Mouse (Mus musculus) right cerebral cortex, postnatal 36 days (tissue): ENCODE results near the gene Nfkbie.

Experiments used
- DNase-seq, 2 experiments: peaks; one replicate each; pipeline ENCODE4 v3.0.0; 2022; ENCODE audit warnings: low spot score in 2 of 2, mixed read lengths in 1 of 2

Gene Nfkbie

DNA sequence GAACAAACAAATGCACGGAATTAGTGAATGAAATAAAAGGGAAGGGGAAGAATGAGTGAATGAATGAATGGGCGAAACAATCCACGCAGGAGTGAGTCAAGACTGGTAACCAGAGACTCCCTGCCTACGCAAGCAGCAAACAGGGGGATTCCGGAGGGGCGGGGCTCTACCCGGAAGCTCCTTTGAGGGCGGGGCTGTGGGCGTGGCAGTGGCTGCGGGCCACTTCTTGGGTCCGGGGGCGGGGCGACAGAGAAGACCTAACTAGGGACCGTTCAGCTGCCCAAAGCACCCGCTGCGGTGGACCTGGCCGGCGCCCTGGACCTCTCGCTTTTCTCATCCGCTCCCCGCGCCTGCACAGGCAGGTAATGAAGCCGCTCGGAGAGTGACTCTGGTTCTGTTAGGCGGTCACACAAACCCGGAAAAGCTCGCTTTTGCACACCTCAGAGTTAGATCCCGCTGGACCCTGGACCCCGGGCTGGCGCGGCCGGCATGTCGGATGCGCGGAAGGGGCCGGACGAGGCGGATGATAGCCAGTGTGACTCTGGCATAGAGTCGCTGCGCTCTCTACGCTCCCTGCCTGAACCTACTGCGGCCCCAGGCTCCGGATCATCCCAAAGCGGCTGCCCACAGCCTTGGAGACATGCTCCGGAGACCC lies at the start of gene Nfkbie:
Nfkbie (plus strand) TSS at position 252 of the 655 bp plus-strand sequence.
- peak; percentile 82 to 86 for DNase-seq

DNA sequence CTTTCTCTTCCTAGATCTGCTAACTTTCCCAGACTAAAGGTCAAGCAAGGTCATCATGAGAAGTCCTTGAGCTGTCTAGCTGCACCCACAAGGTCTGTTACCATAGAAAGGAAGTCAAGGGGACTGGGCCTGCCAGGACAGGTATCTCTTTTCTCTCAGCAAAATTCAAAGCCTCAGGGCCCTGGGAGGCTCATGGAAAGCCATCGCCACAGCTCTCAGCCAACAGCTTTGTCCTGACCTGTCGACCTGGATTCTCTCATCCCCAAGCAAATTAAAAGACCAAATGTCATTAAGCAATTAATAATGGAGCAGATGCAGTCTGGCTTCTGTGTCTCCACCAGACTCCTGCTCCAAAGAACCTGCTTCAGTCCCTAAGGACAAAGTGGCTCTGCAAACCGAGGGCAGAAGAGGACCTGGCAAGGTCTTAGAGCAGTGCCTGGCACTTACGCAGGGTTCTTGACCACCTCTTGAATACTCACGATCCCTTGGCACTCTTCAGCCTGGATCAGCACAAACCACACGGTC lies 49.5 kb upstream of the Nfkbie start:
- DNase-seq = no peak

DNA sequence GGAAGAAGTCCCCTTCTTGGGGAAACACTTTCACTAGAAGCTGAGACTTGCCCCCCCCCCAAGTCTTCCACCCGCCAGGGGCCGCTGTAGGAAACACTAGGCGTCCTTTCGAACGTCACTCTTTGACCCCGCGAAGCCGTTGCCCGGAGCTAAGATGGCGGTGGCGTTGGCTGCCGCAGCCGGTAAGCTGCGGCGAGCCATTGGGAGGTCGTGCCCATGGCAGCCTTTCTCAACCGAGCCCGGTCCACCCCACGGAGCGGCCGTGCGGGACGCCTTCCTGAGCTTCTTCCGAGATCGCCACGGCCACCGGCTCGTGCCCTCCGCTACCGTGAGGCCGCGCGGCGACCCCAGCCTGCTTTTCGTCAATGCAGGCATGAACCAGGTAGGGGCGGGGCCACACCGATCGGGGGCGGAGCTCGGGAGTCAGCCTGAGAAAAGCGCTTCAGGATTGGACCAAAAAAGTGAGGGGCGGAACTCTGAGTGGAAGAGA lies 48.8 kb upstream of the Nfkbie start, which contains the start of gene Aars2:
Aars2 (plus strand) TSS at position 142 of the 490 bp plus-strand sequence.
- peak; percentile 86 to 87 for DNase-seq

DNA sequence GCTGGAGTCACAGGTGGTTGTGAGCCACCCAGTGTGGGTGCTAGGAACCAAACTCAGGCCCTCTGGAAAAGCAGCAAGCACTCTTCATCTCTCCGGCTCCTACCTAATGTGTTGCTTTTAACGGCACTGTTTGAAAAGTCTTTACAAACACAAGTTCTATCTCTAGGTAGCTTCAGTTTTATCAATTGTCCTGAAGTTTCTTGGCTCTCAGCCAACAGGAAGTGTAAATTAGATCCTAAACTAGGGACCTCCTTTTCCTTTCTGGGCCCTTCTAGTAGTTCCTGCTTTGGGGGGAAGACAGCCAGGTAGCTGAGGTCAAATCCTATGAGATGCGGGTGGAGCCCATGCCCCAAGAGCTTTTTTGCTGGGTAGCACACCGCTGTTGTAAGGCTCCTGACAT lies 44.6 kb upstream of the Nfkbie start:
- no peak for DNase-seq

DNA sequence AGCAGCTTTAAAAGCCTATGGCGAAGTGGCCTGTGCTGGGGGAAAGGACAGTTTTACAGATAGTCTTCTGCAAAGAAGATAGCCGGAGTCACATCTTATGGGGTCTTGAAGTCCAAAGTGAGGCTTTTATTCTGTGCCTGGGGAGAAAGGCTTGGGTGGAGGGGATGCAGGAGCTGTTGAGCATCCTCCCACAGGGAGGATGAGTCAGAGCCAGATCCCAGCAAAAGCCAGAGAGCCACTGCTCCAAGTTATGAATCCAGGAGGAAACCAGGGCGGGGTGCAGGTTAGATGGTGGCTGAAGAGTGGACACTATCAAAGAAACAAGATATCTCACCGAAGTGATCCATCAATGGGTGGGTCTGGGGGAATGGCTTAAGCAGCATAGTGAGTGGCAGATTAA lies 43.7 kb upstream of the Nfkbie start:
- no peak for DNase-seq

DNA sequence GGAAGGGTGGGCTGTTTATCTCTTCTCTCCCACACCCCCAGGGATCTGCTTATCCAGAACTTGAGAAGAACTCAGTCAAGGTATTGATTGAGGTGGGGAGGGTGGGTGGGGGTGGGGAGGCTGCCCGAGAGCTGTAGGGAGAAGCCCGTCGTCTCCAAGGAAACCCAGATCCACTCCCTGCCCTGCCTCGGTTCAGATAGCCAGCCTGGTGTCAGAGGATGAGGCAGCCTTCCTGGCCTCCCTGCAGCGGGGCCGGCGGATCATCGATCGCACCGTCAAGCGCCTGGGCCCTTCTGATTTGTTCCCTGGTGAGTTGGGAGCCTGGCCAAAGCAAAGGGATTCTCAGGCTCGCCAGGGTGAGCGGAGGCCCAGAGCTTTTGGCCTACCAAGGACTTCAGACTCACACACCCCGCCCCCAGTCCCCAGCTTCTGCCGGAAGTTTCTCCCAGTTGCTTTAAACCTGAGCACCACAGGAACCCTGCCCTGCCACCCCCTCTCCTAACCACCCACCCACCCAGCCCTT lies 40.2 kb upstream of the Nfkbie start:
- no peak for DNase-seq

DNA sequence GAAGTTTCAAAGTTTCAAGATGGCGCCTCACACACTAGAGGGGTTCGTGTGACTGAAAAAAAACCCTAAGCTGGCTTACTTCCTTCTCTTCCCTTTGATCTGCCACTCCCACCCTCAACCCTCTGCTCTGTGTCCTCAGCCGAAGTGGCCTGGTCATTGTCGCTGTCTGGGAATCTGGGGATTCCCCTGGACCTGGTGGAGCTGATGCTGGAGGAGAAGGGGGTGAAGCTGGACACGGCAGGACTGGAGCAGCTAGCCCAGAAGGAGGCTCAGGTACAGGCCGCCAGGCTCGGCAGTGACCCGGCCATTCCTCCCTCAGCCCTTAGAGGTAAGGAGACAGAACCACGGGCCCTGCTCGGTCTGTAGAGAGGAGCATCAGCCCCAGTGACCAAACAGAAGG lies 39.7 kb upstream of the Nfkbie start:
- DNase-seq = no peak

DNA sequence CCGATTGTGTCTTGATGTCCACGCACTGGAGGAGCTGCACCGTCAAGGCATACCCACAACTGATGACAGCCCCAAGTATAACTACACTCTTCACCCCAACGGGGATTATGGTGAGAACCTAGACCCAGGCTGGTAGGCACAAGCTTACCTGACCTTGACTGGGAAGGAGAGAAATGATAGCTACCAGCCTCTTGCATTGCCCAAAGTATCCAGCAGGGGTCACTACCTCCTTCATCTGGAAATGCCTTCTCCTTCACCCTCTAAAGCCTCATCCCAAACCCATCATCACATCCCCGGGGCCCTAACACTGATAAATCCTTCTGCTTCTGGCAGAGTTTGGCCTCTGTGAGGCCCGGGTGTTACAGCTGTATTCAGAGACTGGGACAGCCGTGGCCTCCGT lies 39.0 kb upstream of the Nfkbie start:
- peak; percentile 43 to 55 for DNase-seq

DNA sequence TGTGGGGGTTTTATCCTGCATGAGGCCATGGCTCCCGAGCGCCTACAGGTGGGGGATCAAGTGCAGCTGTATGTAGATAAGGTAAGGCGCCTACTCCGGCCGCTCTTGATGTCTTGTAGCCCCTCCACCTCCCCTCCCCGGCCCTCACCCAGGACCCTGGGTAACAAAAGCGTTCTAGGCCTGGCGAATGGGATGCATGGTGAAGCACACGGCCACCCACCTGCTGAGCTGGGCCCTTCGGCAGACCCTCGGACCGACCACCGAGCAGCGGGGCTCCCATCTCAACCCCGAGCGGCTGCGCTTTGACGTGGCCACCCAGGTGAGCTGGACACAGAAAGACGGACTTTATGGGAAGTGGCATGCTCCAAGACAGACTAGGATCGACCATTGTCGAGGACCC lies 38.4 kb upstream of the Nfkbie start:
- DNase-seq = no peak

DNA sequence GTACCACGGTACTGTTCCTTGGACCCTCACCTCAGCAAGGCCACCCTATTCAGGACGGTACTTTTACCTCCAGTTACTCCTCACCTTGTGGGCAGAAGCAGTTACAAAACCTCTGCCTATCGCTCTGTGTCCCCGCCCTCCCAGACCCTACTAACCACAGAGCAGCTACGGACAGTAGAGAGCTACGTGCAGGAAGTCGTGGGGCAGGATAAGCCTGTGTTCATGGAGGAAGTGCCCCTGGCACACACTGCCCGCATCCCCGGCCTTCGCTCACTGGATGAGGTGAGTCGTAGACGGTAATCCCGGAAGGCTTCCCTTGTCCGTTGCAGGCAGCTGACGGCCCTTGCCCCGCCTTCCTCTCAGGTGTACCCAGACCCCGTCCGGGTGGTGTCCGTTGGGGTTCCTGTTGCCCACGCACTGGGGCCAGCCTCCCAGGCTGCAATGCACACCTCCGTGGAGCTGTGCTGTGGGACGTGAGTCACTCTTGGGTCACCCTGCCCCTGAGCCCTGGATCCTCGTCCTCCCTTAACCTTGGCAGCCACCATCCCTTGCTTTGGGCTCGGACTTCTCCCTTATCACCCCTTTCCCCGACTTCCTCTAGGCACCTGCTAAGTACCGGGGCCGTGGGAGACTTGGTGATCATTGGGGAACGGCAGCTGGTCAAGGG lies 37.8 kb upstream of the Nfkbie start:
- DNase-seq = no peak

DNA sequence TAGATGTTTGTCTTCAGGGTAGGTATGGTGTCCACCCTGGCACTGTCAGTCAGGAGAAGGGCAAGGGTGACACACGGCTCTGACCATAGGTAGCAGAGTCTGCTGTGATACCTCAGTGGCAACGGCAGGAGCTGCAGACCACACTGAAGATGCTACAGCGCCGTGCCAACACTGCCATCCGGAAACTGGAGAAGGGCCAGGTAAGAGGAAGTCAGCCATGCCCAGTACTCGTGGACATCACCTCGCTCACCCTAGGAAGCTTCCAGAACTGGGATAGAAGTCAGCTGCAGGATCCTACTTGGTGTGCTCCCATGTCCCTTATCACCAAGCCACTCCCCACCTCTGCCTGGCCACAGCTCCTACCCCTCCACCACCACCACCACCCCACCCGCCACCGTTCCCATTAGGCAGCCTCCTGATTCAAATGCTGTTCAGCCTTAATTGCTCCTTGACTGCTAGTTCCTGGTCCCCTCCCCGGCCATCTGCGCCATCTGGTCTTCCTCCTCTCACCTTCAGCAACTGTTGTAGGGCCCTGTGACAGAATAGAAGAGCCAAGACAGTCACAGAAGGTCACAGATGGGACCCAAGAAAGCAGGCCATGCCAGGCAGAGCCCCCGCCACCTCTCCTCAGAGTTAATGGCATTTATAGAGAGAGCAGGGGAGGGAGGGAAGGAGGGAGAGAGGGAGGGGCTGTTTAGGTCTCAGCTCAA lies 36.6 kb upstream of the Nfkbie start:
- DNase-seq = no peak

DNA sequence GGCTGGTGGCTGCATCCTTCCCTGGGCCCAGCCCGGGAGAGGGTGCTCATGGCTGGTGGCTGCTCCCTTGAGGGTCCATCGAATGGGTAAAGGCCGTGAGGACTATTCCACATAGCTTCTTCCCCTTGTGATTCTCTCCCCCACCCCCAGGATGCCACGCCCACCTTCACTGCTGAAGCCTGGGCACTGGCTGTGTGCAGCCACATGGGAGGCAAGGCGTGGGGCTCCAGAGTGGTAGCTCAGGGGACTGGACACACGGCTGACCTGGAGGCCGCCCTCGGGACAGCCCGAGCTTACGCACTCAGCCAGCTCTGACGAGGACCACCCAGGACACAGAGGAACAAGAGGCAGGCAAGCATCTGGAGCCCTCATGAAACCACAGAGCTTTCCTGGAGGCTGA lies 35.4 kb upstream of the Nfkbie start:
- no peak for DNase-seq

DNA sequence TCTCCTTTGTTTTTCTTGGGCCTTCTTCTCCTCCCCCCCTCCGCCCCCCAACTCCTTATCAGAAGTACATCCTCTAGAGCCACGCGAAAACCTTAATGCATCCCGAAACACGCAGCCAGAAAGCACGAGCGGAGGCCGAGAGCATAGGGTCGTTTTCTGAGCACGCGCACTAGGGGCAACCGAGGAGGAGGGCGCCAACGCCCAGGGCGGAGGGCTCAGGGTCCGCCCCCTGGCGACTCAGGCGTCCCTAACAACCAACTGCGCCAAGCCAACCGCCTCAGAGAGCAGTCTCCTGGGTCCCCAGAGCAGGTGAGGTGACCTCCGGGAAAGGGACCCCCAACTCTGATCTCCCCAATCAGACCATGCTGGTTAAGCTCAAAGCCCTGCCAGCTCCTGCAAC lies 32.2 kb upstream of the Nfkbie start, which contains the start of gene Tcte1:
Tcte1 (plus strand) TSS at position 172 of the 400 bp plus-strand sequence.
- no peak for DNase-seq

DNA sequence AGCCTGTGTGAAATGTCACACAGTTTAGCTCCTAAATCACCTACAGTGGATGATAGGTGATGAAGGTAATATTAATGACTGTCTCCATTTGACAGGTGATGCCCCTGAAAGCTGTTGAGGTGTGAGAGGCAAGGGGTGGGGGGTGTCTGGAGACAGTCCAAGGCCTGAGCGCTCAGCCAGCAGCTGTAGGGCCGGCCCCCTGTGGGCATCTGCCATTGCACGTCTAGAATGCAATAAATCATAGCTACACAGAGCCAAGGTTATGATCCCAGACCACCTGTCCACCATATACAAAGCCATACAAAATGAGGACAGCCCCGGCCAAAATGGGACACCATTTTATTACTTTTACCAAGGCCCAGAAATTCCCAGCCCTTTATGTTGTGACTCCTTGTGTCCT lies 30.5 kb upstream of the Nfkbie start:
- DNase-seq = no peak

DNA sequence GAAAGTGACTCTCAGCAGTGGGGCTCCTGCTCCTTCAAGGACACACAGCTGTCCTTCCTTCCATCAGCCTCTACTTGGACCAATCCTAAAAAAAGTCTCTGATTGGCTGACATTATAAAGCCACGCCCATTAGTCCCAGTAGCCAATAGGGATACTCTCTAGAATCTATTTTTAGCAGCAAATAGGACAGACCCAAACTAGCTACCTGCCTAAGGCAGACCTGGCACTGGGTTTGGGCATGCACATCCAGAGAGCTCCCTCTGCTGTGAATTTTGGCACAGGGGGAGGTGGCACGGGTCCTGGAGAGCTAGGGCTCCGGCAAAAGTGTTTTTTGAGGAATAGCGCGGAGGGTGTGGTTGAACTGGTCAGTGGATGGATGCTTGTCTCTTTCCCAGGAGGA lies 28.9 kb upstream of the Nfkbie start:
- DNase-seq = no peak

DNA sequence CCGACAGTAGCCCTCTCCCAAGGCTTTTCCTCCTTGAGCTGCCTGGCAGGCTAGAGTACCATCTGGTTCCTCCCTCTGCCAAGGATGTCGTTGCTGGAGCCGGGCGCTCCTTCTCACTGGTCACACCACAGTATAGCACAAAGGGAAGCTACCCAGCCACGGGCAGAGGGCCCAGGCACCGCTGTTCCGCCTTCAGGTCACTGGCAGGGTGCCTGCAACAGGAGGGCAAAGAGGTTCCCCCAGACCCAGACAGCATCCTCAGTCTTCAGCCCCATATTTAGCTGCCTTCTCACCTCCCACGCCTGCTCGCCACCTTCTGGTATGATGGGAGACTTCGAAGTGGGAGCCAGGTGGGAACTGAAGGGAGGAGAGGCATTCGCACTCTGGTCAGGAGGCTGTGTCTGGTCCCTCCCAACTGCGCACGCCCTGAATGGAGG lies 25.1 kb upstream of the Nfkbie start:
- DNase-seq = peak; percentile 73 to 76

DNA sequence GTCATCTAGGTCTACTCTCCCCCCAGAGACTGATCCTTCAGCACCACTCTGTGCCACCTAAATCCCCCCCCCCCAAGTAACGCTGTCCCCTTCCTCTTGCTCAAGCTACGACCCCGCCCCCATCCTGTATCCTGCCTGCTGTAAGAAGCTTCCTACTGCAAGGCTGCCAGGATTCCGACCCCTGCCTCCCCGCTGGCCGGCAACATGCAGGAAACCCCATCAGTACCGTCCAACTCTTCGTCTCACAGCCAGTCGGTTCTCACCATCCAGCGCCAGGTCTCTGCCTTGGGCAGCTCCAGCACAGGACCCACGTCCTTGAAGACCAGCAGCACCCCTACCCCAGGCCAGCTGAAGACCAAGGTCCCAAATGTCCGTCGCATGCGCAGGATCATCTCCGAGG lies 22.6 kb upstream of the Nfkbie start:
- DNase-seq = no peak

DNA sequence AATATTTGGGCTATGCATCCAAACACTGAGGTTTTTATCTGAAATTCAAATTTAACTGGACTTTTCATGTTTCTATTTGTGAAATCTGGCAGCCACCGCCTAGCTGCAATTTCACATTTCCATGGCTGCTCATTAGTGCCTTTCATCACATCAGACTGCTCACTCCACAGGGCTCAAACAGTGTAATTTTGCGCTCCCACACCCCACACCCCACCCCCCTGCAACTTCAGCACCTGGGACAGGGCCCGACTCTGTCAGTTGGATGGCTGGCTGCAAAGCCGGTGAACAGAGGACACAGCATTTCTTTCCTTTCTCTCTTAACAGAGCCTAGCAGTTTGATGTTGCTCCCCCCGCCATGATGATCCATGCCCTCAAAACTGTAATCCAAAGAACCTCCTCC lies 19.2 kb upstream of the Nfkbie start:
- DNase-seq = no peak

DNA sequence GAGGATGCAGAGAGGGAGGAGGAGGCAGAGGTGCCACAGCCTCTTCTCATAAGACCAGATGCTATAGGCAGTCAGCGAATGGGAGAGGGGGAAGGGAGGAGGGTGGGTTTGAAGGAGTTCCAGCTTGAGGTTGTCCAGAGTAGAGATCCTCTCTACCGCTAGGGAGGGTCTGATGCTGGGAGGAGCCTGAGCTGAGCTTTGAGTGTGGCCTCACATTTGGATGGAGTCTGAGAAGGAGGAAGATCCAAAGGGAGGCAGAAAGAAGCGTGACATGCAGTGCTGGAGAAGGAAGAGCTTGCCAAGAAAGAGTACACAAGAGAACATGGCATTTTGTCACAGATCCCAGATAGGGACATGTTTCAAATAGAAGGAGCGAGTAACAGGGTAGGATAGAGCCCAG lies 17.1 kb upstream of the Nfkbie start:
- no peak for DNase-seq

DNA sequence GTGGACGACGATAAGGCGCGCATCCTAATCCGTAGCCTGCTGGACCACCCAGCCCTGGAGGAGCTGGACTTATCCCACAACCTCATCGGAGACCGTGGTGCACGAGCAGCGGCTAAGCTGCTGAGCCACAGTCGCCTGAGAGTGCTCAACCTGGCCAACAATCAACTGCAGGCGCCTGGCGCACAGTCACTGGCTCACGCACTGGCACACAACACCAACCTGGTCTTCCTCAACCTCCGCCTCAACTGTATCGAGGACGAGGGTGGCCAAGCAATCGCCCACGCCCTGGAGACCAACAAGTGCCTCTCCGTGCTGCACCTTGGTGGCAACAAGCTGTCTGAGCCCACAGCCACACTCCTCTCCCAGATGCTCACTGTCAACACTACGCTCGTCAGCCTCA lies 15.8 kb upstream of the Nfkbie start:
- DNase-seq = no peak

DNA sequence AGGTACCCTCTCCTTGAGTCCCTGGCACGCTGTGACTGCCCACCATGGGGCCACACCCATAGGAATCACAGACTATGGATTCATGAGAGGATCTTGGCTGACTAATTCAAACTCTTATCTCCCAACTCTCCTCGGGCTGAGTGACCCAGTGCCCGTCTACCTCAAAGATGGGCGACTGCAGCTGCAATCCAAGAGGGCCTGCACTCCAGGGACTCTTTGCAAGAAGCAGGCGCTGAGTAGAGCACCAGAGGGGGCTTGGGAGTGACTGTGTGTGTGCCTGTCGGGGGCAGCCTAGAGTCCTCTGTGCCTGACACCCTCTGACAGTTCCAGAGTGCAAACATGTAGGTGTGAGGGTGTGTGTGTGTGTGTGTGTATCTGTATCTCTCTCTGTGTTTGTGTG lies 13.4 kb upstream of the Nfkbie start:
- DNase-seq = no peak

DNA sequence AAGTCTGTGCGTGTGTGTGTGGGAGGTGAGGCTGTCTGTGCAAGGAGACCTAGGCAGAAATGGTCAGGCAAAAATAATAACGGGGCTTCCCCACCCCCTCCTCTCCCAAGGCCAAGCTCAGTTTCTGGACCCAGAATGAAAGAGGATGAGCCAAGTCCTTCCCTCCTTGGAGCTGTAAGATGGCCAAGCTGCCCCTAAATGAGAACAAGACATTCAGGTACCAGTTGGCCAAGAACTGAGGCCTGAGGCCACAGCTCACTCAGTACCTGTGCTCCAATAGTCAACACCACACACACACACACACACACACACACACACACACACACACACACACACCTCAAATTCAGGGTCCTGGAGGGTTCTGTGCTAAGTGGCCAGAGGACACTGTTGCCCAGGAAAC lies 12.8 kb upstream of the Nfkbie start:
- DNase-seq = no peak
